Mouse (Mus musculus) forebrain, embryonic 11.5 days (tissue): ENCODE data around the gene Dnmt1. TPM values are rescaled to one million over a fixed set of nuclear protein-coding genes. Genes with fewer than 3 reads are reported as not detected.

Source experiments
- ATAC-seq: fragments of 200-750 bp; cut with Nextera tagmentation; replicated peaks from 2 replicates; pipeline ENCODE4 v1.8.0; 2017; ENCODE audit warnings: moderate TSS enrichment; ENCODE audit not compliant: low FRiP score
- DNase-seq: peaks from one replicate; pipeline ENCODE4 v3.0.0-alpha.2; 2017; ENCODE audit warnings: low spot score
- H3K27ac ChIP-seq: fragments of 300-500 bp; sonication (generic); 2 replicates; pipeline ENCODE4 v1.5.1; 2014; ENCODE audit warnings: low read depth, low read length
- H3K27me3 ChIP-seq: fragments of 300-500 bp; sonication (generic); 2 replicates; pipeline ENCODE4 v1.6.1; 2014; ENCODE audit warnings: mild to moderate bottlenecking, low read length, mixed read lengths; ENCODE audit not compliant: control insufficient read depth, insufficient read depth
- H3K36me3 ChIP-seq: fragments of 300-500 bp; sonication (generic); 2 replicates; pipeline ENCODE4 v1.6.1; 2014; ENCODE audit warnings: mild to moderate bottlenecking, low read length, moderate library complexity, mixed read lengths; ENCODE audit not compliant: control insufficient read depth, insufficient read depth
- H3K4me1 ChIP-seq: fragments of 300-500 bp; sonication (generic); replicated peaks from 2 replicates; pipeline ENCODE4 v1.6.1; 2014; ENCODE audit warnings: low read length, mixed read lengths; ENCODE audit not compliant: control insufficient read depth, insufficient read depth
- H3K4me2 ChIP-seq: fragments of 300-500 bp; sonication (generic); 2 replicates; pipeline ENCODE4 v1.6.1; 2014; ENCODE audit warnings: low read depth, mild to moderate bottlenecking, low read length, moderate library complexity, mixed read lengths; ENCODE audit not compliant: severe bottlenecking
- H3K4me3 ChIP-seq: fragments of 300-500 bp; sonication (generic); 2 replicates; pipeline ENCODE4 v1.5.1; 2014; ENCODE audit warnings: low read depth, low read length
- H3K9ac ChIP-seq: fragments of 300-500 bp; sonication (generic); 2 replicates; pipeline ENCODE4 v1.6.1; 2014; ENCODE audit warnings: low read length
- H3K9me3 ChIP-seq: fragments of 300-500 bp; sonication (generic); 2 replicates; pipeline ENCODE4 v1.6.1; 2016; ENCODE audit warnings: low read length, mixed read lengths; ENCODE audit not compliant: control insufficient read depth
- WGBS: fragments of 180-500 bp; shearing (Covaris S2); extraction: QIAGEN DNeasy Blood & Tissue Kit; methylation state at CpG from one replicate; pipeline ENCODE4 v1.1.7; 2014; 5-methylcytosine and 5-hydroxymethylcytosine counted together
- polyA plus RNA-seq: library from polyadenylated mRNA; unstranded; fragments of >200 nt; fragmentation: Nextera tagmentation; extraction: Ambion mirVana; gene quantifications from 2 replicates; pipeline ENCODE4 v1.2.1, GENCODE M21; 2014

Gene Dnmt1
- polyA plus RNA-seq, 1 experiment from 2014 or later, result 94.8 TPM

GRCm38 (mm10) chr9:20997065-20997464 lies 37.4 kb upstream of the Dnmt1 start:
- Histone ChIP-seq H3K9me3 (no peaks in the 10 kb centered on the region), H3K27ac (no peak overlapping the region), H3K4me1 (no peaks in the 10 kb centered on the region), H3K36me3 (no peaks in the 10 kb centered on the region), H3K27me3 (no peaks in the 10 kb centered on the region), H3K9ac (no peak overlapping the region), H3K4me2 (no peak overlapping the region), H3K4me3 (no peak overlapping the region)
- no peak for ATAC-seq
- no peak for DNase-seq
- WGBS, result 90% methylated on average over 8 of the region's 8 CpGs

- H3K9me3 ChIP-seq, result no peaks in the 10 kb centered on the region
- no peak overlapping the region for H3K4me3 ChIP-seq
- no peak for ATAC-seq
- H3K9ac ChIP-seq, result no peak overlapping the region
- no peak overlapping the region for H3K4me2 ChIP-seq
- WGBS, result 83% methylated on average over 3 of the region's 3 CpGs
- no peak for DNase-seq
- no peaks in the 10 kb centered on the region for H3K27me3 ChIP-seq
- no peaks in the 10 kb centered on the region for H3K36me3 ChIP-seq
- no peaks in the 10 kb centered on the region; the same call in 1 of the 2 replicates for H3K4me1 ChIP-seq
- no peak overlapping the region for H3K27ac ChIP-seq
Observed at GRCm38 (mm10) chr9:20995069-20995468, 35.4 kb upstream of the Dnmt1 start.

GRCm38 (mm10) chr9:20993165-20993898 lies 33.6 kb upstream of the Dnmt1 start:
- Histone ChIP-seq H3K4me3 (no peak overlapping the region), H3K4me1 (no peaks in the 10 kb centered on the region; the same call in 1 of the 2 replicates), H3K27ac (no peak overlapping the region), H3K9ac (no peak overlapping the region), H3K27me3 (no peaks in the 10 kb centered on the region), H3K36me3 (no peaks in the 10 kb centered on the region), H3K9me3 (no peaks in the 10 kb centered on the region), H3K4me2 (no peak overlapping the region)
- ATAC-seq, result no peak
- 60% methylated on average over 5 of the region's 5 CpGs for WGBS
- no peak for DNase-seq

GRCm38 (mm10) chr9:20991587-20991986 lies 31.9 kb upstream of the Dnmt1 start:
- ATAC-seq (no peak), DNase-seq (no peak)
- Histone ChIP-seq H3K4me1 (no peaks in the 10 kb centered on the region; the same call in 1 of the 2 replicates), H3K4me3 (no peak overlapping the region), H3K9ac (no peak overlapping the region), H3K27me3 (no peaks in the 10 kb centered on the region), H3K4me2 (no peak overlapping the region), H3K27ac (no peak overlapping the region), H3K36me3 (no peaks in the 10 kb centered on the region), H3K9me3 (no peaks in the 10 kb centered on the region)
- 89% methylated on average over 4 of the region's 4 CpGs for WGBS

- 5% methylated on average over 10 of the region's 10 CpGs for WGBS
- no peak overlapping the region for H3K4me2 ChIP-seq
- no peaks in the 10 kb centered on the region; the same call in 1 of the 2 replicates for H3K4me1 ChIP-seq
- no peak overlapping the region for H3K27ac ChIP-seq
- H3K9me3 ChIP-seq, result no peaks in the 10 kb centered on the region
- ATAC-seq (no peak), DNase-seq (peak; percentile 70)
- no peaks in the 10 kb centered on the region for H3K36me3 ChIP-seq
- no peaks in the 10 kb centered on the region for H3K27me3 ChIP-seq
- H3K4me3 ChIP-seq, result no peak overlapping the region
- no peak overlapping the region for H3K9ac ChIP-seq
Observed at GRCm38 (mm10) chr9:20990861-20991260, 31.2 kb upstream of the Dnmt1 start.

- Histone ChIP-seq H3K4me1 (no peaks in the 10 kb centered on the region; the same call in 1 of the 2 replicates), H3K27ac (no peak overlapping the region), H3K27me3 (no peaks in the 10 kb centered on the region), H3K36me3 (no peaks in the 10 kb centered on the region), H3K4me3 (no peak overlapping the region), H3K9me3 (no peaks in the 10 kb centered on the region), H3K4me2 (no peak overlapping the region), H3K9ac (no peak overlapping the region)
- no peak for DNase-seq
- ATAC-seq, result no peak
- WGBS, result 20% methylated on average over 7 of the region's 7 CpGs
Observed at GRCm38 (mm10) chr9:20987953-20988352, 28.3 kb upstream of the Dnmt1 start.

GRCm38 (mm10) chr9:20986952-20987686 lies 27.4 kb upstream of the Dnmt1 start:
- WGBS, result 64% methylated on average over 15 of the region's 15 CpGs
- DNase-seq, result no peak
- no peak for ATAC-seq
- Histone ChIP-seq H3K4me1 (no peaks in the 10 kb centered on the region; the same call in 1 of the 2 replicates), H3K27me3 (no peaks in the 10 kb centered on the region), H3K4me2 (no peak overlapping the region), H3K9me3 (no peaks in the 10 kb centered on the region), H3K36me3 (no peaks in the 10 kb centered on the region), H3K9ac (no peak overlapping the region), H3K27ac (no peak overlapping the region), H3K4me3 (no peak overlapping the region)

- Histone ChIP-seq H3K9me3 (no peaks in the 10 kb centered on the region), H3K4me3 (no peak overlapping the region), H3K4me2 (no peak overlapping the region), H3K27me3 (no peaks in the 10 kb centered on the region), H3K27ac (no peak overlapping the region), H3K9ac (no peak overlapping the region), H3K36me3 (no peaks in the 10 kb centered on the region), H3K4me1 (no peaks in the 10 kb centered on the region)
- ATAC-seq, result no peak
- 75% methylated on average over 5 of the region's 5 CpGs for WGBS
- no peak for DNase-seq
Observed at GRCm38 (mm10) chr9:20983169-20983568, 23.5 kb upstream of the Dnmt1 start.
